Mouse (Mus musculus) thymus, postnatal 25 days (tissue): ENCODE measurements at regions not wholly inside any gene's neighbourhood (a gene's known extent, or its start where the extent isn't known, plus 50 kb on each side); places are given as distances from the start of the nearest gene placed in this dataset.

ENCODE experiments used
- DNase-seq: peaks from one replicate; pipeline ENCODE4 v3.0.0; 2022

DNA sequence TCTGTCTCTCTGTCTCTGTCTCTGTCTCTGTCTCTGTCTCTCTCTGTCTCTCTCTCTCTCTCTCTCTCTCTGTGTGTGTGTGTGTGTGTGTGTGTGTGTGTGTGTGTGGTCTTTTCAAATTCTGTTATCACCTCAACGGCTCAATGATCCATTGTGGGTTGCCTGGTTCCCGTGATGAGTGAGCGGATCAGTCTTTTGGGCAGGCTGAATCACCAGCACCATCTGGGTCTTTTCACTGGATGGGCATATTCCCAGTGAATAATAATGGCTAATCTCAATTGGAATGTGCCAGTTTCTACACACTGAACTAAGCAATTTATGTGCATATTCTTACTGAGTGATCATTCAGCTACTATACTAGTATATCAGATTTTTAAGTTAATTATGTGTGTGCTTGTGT lies 216.4 kb downstream of the Lmx1a start:
- DNase-seq, result no peak

DNA sequence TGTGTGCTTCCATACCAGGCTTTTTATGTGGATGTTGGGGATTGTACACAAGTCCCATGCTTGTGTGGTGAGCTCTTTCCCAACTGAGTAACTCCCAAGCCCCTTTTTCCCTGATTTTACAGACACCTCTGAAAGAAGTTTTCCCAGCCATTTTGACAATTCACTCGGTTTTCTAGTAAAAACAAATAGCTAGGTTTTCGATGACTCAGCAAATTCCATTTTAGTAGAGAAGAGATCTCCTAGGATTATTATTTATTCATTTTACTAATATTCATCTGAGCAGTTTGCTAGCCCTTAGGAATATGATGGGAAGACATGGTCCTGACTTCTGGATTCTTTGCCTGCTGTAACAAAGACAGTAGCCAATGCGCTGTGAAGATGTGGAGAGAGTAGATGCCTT lies 223.0 kb downstream of the Lmx1a start:
- no peak for DNase-seq

DNA sequence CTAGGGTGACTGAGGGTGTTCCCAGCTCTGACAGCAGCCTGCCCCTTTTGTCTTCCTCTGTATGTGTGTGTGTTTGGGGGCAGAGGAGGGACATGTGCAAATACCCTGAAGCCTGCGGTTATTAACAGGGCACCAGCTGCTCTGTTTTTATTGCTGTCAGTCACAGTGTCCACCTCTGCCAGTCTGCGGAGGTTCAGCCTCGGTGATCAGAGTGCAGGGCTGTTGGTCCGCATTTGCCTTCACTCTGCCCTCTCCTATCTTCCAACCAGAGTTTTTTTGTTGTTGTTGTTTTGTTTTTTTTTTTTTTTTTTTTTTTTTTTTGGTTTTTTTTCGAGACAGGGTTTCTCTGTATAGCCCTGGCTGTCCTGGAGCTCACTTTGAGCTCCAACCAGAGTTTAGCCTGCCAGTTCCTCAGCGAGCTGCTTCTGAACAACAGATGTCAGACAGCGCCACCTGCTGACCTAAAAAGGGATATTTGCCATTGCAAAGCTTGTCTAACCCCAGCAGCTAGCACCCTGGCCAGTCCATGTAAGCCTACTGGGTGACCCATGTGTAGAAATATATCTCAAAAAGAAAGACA lies 226.0 kb downstream of the Lmx1a start:
- peak; percentile 15 for DNase-seq

DNA sequence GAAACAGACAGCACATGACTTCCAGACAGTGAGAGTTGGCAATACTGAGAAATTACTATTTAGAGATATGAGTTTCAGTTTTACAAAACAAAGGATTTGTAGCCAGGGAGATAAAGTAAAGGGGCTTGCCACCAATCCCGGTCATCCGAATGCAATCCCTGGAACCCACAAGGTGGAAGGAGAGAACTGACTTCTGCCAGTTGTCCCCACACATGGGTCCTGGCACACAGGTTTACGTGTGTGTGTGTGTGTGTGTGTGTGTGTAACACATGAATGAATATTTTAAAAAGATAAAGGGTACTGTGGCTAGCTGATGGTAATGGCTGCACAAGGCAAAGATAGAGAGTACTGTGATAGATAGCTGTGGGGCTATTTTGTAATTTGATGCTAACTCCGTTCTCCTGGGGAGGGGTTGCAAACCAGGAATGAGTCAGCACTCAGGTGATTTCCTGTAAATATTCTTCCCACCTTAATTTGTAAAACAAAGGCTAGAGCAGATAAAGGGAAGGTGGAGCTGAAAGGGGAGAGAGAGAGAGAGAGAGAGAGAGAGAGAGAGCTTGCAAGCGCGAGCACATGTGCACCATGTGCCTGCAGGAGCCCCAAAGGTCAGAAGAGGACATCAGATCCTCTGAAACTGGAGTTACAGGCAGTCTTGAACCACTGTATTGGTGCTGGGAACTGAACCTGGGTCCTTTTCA lies 226.7 kb downstream of the Lmx1a start:
- DNase-seq, result no peak

DNA sequence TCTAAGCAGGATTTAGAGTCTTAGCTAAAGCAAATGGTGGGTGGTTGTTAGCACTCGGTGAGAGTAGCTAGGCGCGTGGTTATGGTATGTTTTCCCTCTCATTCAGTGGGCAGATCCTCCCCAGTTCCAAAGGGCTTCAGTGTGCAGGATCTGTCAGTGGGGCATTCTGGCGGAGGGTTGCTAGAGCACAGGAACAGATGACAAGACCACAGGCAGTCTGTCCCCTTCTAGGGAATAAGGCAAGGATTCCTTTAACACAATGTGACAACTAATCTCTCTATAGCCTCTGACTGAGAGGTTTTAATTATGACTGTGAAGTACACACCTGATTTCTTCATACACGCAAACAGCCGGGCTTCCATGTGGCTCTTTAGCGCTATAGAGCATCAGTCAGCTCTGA lies 233.9 kb downstream of the Lmx1a start:
- DNase-seq, result no peak

DNA sequence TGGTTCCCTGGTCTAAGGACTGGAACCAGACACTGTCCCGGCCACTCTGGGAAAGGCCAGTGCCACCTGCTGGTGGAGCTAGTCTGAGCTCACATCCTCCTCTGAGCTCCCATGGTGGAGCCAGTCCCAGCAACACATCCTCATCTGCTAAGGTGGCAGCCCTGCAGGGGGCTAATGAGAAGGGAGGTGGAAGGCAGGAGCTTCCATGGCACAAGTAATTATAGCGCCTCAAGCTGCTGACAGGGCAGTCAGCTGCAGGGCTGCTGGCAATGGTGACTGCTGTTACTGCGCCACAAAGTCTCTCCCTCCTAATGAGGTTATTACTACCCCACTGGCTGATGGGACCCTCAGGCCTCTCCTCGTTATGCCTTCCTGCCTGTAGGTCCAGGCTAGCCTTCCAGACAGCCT lies 239.0 kb downstream of the Lmx1a start:
- no peak for DNase-seq

DNA sequence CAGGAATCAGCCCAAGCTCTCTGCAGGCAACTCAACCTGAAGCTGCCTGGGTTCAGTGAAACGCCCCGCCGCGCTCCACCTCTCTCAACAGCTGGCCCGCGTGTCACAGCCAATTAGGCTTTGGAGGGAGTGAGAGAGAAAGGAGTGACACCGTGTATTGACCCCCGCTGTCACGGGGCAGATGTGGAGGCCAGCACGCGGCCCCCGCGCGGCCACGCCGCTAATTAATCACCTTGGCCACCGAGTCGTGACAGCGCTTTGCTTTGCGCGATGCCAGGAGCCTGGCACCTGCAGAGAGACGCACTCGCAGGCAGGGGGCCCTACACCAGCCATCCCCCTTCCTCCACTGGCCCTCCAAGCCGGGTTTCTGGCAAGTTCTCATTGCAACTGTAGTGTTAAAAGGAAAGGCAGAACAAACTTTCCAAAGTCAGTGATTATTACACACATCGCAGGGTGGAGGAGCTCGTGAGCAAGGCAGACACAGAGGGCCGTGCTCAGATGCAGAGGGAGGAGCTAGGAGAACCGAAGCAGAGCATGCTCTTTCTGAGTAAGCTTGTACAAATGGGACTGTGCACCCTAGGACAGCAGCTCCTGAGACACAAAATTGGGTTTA lies 240.8 kb downstream of the Lmx1a start:
- no peak for DNase-seq

DNA sequence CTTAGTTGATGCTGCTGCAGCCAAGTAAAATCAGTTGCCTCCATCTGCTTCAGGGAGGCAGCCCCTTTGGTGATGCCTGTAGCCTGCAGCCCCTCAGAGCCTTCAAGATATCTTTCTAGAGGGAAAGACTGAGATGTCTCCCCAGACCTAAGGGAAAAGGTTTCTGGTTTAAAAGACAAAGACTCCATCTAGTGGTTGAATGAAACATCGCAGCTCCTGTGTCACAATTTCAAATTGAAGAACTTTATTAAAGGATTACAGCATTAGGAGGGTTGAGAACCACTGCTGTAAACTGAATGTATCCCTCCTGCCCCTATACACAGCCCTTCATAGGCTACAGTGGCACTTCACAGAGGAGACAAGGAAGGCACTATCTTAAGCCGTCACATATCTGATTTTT lies 243.1 kb downstream of the Lmx1a start:
- no peak for DNase-seq

DNA sequence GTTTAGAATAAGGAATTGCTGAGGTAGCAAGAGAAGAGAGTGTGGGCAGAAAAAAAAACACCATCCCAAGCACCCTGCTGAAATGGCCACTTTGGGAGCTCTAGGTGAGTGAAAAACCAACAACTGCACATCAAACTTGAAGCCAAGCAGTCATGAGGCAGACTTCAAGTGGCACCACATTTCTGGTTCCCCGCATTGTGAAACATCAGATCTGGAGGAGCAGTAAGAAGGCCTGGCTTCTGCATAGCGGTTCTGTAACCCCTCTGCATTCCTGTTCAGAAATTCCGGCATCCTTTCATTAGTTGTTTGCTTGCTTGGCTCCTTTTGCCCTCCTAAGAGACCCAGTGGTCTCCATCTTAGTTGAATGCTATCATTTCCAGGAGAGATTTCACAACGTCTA lies 247.7 kb downstream of the Lmx1a start:
- no peak for DNase-seq

DNA sequence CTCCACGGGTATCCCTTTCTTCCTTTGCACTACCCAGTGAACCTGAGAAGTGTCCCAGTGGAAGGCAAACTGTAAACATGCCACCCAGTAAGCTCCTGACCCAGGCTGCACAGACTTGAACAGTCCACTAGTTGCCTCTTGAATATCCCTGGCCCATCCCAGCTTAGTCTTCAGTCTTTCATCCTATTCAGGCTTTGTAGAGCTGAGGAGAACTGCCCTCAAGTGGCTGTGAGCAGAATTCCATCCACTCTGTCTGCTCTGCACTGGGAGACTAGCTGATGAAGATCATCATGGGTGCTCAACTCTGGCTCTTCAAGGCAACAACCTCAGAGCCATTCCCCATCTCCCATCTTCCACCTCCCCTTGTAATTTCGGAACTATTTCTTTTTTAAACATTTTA lies 249.1 kb downstream of the Lmx1a start:
- DNase-seq, result no peak

DNA sequence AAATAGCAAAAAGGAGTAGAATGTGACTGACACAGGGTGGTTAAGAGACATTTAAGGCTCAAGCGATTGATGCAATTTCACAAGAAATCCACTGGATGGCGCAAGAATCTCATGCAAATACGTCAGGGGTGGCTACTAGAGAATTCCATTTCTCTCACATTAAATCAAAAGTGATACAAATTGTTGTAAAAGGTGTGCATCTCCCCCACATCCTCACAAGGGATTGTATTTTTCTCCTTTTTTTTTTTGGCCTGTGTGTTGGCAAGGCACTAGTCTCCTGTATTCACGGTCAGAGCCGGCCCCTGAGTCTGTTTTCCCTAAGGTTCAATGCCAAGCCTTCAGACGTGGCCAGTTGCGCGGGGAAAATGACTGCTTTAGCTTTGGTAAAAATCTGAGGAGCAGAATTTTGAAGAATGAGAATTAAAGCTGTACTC lies 253.0 kb downstream of the Lmx1a start:
- no peak for DNase-seq

DNA sequence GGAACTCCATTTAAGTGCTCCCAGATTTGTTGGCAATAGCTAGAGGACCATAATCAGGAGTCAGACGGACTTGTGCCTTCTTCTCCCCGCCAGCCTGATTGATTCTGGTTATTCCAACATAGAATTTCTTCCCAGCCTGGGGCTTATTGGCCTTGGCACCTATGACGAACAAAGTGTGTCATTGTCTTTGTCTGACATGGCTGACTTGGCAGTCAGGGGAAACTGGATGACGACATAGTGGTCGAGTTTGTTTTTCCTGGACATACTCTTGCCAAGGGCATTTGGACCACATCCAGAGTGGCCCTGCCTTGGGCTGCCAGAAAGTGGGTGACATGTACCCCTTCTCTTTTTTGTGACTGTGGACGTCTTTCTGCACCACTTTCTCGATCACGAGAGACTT lies 254.1 kb downstream of the Lmx1a start:
- no peak for DNase-seq

DNA sequence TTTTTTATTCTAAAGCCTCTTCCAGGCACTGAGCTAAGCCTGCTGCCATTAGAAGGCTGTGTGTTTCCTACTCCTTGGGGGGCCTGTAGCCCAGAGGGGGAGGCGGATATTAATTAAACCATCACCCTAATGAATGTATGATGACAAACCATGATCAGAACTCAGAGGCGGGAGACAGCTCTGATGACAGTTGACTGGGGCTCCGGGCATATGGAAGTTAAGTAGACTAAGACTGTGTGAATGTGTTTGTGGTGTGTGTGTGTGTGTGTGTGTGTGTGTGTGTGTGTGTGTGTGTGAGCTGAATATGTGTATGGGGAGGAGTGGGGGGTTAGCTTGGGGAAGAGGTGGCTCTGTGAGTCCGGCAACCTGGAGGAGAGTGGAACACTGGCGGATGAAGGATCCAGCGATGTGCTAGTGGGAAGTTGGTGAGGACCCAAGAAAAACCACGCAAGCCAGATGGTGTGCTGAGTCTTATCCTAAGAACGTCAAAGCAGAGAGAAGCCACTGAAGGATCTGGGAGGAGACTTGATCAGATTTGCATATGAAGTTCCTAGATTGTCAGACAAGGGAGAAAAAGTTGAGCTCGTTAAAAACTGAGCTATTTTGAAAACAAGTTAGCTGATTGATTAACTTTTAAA lies 256.7 kb downstream of the Lmx1a start:
- DNase-seq, result no peak

DNA sequence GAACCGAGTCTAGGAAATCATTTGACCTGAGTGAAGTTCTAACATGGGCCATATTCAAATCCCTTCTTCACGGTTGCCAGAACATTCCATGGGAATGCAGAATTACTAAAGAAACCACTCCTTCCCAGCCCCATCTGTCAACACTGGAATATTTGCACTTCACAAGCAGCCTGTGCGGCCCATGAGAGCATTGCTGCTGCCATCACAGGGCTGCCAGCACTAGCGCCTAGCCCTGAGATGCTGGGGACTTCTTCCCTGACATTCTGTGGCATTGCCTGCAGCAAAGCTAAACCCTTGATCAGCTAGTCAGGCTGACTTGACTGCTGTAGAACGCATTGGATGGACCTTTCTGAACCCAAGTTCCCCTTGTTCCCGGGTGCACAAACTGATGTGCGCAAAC lies 258.8 kb downstream of the Lmx1a start:
- DNase-seq, result no peak

DNA sequence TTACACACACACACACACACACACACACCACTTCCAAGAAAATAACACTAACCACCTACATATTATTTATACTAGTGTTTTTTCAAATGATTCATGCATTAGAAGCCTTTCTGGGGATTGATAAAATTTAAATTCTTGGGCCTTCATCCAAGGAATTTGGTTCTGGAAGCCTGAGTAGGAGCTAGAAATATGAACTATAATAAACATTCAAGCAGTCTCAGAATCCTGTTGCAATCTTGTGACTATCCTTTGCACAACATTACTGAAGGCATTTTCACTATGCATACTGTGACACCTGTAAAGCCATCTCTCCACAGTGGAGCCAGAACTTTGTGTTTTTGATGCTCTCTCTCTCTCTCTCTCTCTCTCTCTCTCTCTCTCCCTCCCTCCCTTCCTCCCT lies 262.7 kb downstream of the Lmx1a start:
- no peak for DNase-seq

DNA sequence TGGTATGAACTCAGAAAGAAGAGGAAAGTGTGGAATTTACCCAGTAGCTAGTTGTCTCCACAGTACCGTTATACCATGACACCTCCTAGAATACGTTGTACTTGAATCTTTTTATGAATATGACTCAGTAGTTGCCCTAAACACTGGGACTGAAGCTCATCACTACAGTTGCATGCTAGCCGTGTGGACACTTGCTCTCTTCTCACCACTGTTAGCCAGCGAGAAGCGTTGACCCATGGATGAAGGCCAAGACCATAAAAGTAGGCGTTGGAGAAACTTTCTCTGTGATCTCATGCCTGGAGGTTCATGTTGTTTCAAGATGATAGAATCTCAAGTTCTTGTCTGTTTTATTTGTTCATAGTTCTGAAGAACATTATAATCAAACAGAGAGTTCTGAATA lies 269.5 kb downstream of the Lmx1a start:
- DNase-seq, result no peak

DNA sequence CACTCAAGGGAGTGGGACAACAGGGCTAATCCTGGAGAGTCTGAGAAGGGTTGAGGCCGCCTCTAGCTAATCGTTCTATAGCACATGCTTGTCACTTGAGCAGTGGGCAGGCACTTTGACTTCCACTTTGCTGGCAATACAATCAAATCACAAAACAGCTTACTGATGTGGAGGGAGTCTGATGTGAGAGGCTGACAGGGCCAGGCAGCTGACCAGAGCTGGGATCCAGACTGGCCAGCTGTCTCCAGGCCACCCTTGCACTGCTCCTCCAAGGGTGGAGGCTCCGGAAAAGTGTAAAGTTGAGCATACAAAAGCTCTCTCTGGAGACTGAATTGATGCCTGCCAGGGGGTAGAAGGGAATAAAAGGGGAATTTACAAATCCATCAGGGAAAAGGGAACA lies 280.5 kb downstream of the Lmx1a start:
- DNase-seq, result no peak

DNA sequence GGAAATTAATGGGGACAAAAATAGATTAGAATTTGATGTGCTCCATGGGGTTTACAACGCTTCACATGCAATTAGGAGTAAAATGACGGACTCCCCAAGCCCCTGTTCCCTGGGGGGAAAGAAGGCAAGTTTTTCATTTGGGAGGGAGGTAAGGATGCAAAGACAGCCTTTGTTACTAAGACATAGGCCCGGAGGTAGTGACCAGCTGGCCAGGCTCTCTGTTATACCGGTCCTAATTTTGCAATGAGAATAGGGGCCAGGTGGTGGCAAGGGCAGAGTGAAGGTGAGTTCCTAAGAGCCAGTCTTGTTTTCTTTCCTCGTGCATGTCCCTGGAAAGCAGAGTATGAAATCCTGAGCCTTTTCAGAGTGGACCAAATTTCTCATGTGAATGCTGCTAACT lies 280.9 kb downstream of the Lmx1a start:
- DNase-seq, result no peak

DNA sequence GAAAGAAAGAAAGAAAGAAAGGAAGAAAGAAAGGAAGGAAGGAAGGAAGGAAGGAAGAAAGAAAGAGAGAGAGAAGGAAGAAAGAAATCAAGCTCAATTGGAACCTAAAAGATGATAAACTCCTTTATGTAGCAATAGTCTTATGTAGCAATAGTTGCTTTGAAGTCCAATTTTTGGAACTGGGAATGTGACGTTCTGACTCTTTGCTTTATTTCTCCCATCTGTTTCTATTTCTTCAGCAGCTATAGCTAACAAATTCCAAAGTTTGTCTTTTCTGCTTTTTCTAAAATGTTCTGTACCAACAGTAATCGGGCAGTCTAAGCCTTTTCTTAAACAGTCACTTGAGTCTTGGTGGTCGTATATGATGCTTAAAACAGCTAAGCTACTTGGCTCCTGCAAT lies 287.7 kb downstream of the Lmx1a start:
- DNase-seq, result no peak

DNA sequence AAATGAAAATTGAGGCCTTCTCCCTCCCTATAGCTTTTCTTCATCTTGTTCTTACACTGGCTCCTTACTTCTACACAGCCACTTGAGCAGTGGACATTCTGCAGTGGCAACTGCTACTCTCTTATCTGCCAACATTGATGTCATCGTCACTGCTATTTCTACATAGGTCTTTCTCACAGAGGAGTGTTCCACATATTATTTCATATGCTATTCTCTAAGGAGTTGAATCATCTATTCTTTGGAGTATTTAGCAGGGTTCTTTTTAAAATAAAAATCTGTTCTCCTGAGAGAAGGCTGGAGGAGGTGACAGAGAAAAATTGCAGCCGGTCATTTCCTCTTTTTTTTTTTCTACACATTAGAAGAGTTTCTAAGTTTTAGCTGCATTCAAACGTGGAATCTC lies 290.1 kb downstream of the Lmx1a start:
- no peak for DNase-seq

DNA sequence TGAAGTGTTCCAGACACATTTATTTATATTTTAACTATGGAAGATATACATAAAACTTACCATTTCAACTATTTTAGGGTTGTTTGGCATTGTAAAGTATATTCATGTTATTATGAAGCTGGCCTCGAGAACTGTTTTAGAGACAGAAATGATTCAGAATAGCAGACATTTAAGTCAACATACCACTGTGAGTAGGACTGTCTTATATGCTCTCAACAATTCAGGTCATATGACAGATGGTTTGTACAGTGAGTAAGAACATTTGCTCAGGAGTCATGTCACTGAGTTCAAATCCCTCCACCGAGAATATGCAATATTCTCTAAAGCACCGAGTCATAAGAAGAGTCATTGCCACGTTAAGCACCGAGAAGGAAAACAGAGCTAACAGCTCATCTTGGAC lies 290.6 kb downstream of the Lmx1a start:
- DNase-seq, result no peak

DNA sequence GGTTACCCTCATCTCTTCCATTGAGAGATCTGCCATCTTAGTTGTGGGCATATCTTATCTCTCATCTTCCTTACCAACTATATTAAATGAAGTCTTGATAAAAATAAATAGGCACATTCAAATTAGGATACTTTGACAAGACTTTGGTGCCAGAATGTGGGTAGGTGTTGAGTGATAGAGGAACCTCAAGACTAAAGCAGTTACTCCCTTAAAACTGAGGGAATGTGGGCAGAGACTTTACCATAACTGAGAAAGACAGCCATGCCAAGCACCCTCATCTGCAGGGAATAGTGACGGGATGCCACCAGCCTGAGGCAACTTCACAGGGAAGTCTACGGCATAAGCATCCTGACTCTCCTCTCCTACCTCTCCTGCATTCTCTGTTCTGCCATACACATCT lies 292.3 kb downstream of the Lmx1a start:
- no peak for DNase-seq

DNA sequence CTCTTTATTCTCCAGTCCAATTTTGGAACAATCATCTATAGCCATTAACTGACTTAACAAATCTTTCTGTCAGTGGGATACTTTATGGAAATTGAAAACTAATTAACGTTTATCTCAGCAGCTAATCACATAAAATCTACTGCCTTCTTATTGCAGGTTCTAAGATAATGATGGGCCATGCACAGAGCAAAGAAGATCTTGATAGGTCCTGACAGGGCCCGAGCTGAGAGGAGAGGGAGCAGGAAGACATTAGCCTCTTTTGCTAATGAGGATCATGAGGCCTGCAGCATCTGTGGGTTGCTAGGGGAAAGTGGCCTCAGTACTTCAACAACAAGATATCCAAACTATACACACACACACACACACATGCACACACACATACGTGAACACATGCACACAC lies 318.4 kb downstream of the Lmx1a start:
- DNase-seq, result no peak

DNA sequence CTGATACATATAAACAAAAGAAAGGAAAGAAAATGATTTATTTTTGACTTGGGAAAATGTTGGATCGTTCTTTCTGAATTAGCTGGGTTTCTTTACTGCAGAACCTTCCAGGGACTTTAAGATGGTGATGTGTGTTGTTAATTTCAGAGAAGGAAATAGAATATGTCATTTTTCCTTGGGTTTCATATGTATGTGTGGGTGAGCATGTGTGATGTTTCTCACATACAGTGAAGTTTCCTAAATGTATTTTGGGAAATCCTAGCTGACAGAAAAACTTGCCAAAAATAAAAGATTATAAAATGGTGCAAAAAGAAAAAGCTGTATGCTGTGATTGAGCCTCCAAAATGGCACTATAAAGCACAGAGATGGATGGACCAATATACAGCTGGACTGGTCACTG lies 319.2 kb downstream of the Lmx1a start:
- DNase-seq, result no peak
